In the genomic region with DNA sequence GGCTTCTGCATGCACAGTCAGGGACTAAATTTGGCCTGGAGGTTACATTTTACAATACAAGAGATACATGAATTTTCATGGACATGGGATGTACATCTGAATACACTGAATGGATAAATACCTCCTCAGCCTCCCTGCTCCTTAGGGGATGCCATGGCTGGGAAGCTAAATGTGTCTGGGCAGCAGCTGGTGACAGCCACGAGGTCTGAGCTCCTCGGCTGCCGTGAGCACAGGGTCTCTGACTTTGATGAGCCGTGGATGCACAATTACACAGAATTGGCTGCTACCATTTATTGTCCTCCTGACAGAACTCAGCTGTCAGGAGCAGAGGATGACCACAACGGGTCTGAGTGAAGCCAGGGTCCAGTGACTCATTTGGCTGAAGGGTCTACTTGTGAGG, we compare ENCODE assay signal across 17 mouse cellular contexts.
A peak's percentile ranks its signal among the peaks of the same experiment; 100 is the strongest.
DNase-seq lines count a peak whose midpoint lies in the region; ATAC-seq lines count a peak whose summit lies in the region.
"Had no signal": no experiment of that assay in that cellular context is flagged by ENCODE, and none has a peak within 500 bp of the region (broad histone marks: within the 10 kb centered on the region; RNA-seq: fewer than 3 reads in every experiment).

No protein-coding gene starts in this region.

- peak; percentile 31 to 42 for DNase-seq in cerebellum, postnatal 10 days
- no peak for DNase-seq in cerebellum, adult 8-10 months
- no peak for DNase-seq in midbrain, embryonic 11.5 days (ENCODE audit: low spot score, missing footprints)
- no peak for DNase-seq in midbrain, embryonic 10.5 days (ENCODE audit: low spot score)
- DNase-seq in retina, postnatal 1 day, result peak; percentile 64
- no peak for DNase-seq in heart, postnatal 14 days
- DNase-seq: cerebellum, postnatal 36 days; thymus, postnatal 14 days had no signal

- peak; percentile 73 for ATAC-seq in midbrain, embryonic 11.5 days (ENCODE audit: low FRiP score)
- peak; percentile 76 for ATAC-seq in midbrain, embryonic 13.5 days
- ATAC-seq in liver, embryonic 12.5 days, result no peak
- ATAC-seq: CD4-positive, CD25-positive, alpha-beta regulatory T cell, adult 4 months had no signal

- no peak overlapping the region; the same call in 1 of the 2 replicates for H3K27ac ChIP-seq in midbrain, embryonic 11.5 days (ENCODE audit: low read depth, low read length)
- no peak overlapping the region for H3K27ac ChIP-seq in midbrain, embryonic 10.5 days (replicated peaks)
- H3K27ac ChIP-seq in midbrain, embryonic 13.5 days, result peak overlapping the region; percentile 64
- H3K27ac ChIP-seq in liver, embryonic 12.5 days, result no peak overlapping the region
- H3K27ac ChIP-seq: kidney, embryonic 15.5 days; stomach, postnatal 0 days had no signal

- H3K9ac ChIP-seq in midbrain, embryonic 11.5 days (ENCODE audit: low read length), result no peak overlapping the region
- no peak overlapping the region for H3K9ac ChIP-seq in midbrain, embryonic 13.5 days (replicated peaks)
- H3K9ac ChIP-seq in liver, embryonic 12.5 days, result no peak overlapping the region
- H3K9ac ChIP-seq: kidney, embryonic 15.5 days had no signal

- H3K9me3 ChIP-seq in midbrain, embryonic 11.5 days (ENCODE audit: control insufficient read depth, low read length), result no peaks in the 10 kb centered on the region
- H3K9me3 ChIP-seq in midbrain, embryonic 10.5 days (replicated peaks), result no peaks in the 10 kb centered on the region
- no peaks in the 10 kb centered on the region for H3K9me3 ChIP-seq in midbrain, embryonic 13.5 days
- no peaks in the 10 kb centered on the region for H3K9me3 ChIP-seq in liver, embryonic 12.5 days (replicated peaks)
- H3K9me3 ChIP-seq: G1E; kidney, embryonic 15.5 days had no signal

- H3K4me3 ChIP-seq in midbrain, embryonic 11.5 days (ENCODE audit: low read depth, low read length), result no peak overlapping the region
- no peak overlapping the region for H3K4me3 ChIP-seq in midbrain, embryonic 10.5 days
- no peak overlapping the region for H3K4me3 ChIP-seq in midbrain, embryonic 13.5 days (replicated peaks)
- no peak overlapping the region for H3K4me3 ChIP-seq in liver, embryonic 12.5 days
- H3K4me3 ChIP-seq: erythroblast, embryonic 14.5 days; kidney, embryonic 15.5 days; myocyte had no signal

- H3K27me3 ChIP-seq in midbrain, embryonic 11.5 days (ENCODE audit: control insufficient read depth, insufficient read depth, low read length), result no peaks in the 10 kb centered on the region
- no peaks in the 10 kb centered on the region for H3K27me3 ChIP-seq in midbrain, embryonic 10.5 days (ENCODE audit: low read depth, poor library complexity, severe bottlenecking)
- no peaks in the 10 kb centered on the region for H3K27me3 ChIP-seq in midbrain, embryonic 13.5 days
- H3K27me3 ChIP-seq in liver, embryonic 12.5 days (replicated peaks), result no peaks in the 10 kb centered on the region
- H3K27me3 ChIP-seq: kidney, embryonic 15.5 days had no signal

- no peak overlapping the region for H3K4me2 ChIP-seq in midbrain, embryonic 11.5 days
- H3K4me2 ChIP-seq in midbrain, embryonic 13.5 days (replicated peaks), result no peak overlapping the region
- no peak overlapping the region for H3K4me2 ChIP-seq in liver, embryonic 12.5 days
- H3K4me2 ChIP-seq: kidney, embryonic 15.5 days; liver, embryonic 11.5 days had no signal

- peaks cover 11% of the 10 kb centered on the region for H3K4me1 ChIP-seq in midbrain, embryonic 11.5 days (ENCODE audit: control insufficient read depth, insufficient read depth, low read length)
- H3K4me1 ChIP-seq in midbrain, embryonic 10.5 days, result peaks cover 24% of the 10 kb centered on the region
- H3K4me1 ChIP-seq in midbrain, embryonic 13.5 days (replicated peaks), result peaks cover 37% of the 10 kb centered on the region
- no peaks in the 10 kb centered on the region for H3K4me1 ChIP-seq in liver, embryonic 12.5 days
- H3K4me1 ChIP-seq: kidney, embryonic 15.5 days had no signal

- intact Hi-C loops in heart, postnatal 14 days (cut with DNase I), result no loop called here

- no peaks in the 10 kb centered on the region for H3K36me3 ChIP-seq in midbrain, embryonic 11.5 days (ENCODE audit: control insufficient read depth, insufficient read depth, low read length)
- no peaks in the 10 kb centered on the region for H3K36me3 ChIP-seq in midbrain, embryonic 10.5 days
- no peaks in the 10 kb centered on the region for H3K36me3 ChIP-seq in midbrain, embryonic 13.5 days
- H3K36me3 ChIP-seq in liver, embryonic 12.5 days, result no peaks in the 10 kb centered on the region
- H3K36me3 ChIP-seq: G1E; kidney, embryonic 15.5 days had no signal

- 50% methylated on average over 5 of the region's 5 CpGs for WGBS in midbrain, embryonic 11.5 days
- 74% methylated on average over 5 of the region's 5 CpGs for WGBS in midbrain, embryonic 10.5 days
- 22% methylated on average over 5 of the region's 5 CpGs for WGBS in midbrain, embryonic 13.5 days
- WGBS in liver, embryonic 12.5 days (ENCODE audit: insufficient replicate concordance), result 80% methylated on average over 5 of the region's 5 CpGs

Comparison
In these comparisons a context has a peak if more than half of its experiments do, and no peak if none do; other contexts are left out.
1. DNase-seq: peak in cerebellum, postnatal 10 days (2 of 2) and retina, postnatal 1 day (single experiment); none in cerebellum, adult 8-10 months (single experiment), midbrain, embryonic 11.5 days (single experiment), midbrain, embryonic 10.5 days (single experiment) and heart, postnatal 14 days (0 of 2).